Mouse (Mus musculus) frontal cortex, postnatal 14 days (tissue): ENCODE data around the gene Wdr60.

ENCODE experiments used
- DNase-seq, 2 experiments: peaks; one replicate each; pipeline ENCODE4 v3.0.0; 2022; ENCODE audit warnings: low spot score in 2 of 2

Wdr60 gene

GRCm38 (mm10) chr12:116269450-116269849 is 6.6 kb upstream of the Wdr60 start:
- no peak for DNase-seq

DNA sequence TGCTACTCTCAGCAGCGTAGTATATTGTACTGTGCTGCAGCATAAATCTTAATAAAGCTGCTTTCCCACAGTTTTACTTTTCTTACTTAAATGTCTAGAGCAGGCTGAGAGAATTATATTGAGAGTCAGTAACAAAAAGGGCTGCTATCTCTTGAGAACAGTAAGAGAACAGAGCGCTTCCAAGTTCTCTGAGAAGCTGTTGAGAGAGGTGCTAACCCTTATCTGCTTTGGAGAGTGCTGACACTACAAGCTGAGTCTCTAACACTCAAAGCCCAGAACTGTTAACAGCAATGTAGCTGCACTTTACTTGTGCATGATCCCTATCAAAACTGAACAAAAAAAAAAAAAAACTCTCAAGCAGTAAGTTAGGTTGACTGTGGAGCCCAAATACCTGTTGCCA is 2.5 kb upstream of the Wdr60 start:
- no peak for DNase-seq

DNA sequence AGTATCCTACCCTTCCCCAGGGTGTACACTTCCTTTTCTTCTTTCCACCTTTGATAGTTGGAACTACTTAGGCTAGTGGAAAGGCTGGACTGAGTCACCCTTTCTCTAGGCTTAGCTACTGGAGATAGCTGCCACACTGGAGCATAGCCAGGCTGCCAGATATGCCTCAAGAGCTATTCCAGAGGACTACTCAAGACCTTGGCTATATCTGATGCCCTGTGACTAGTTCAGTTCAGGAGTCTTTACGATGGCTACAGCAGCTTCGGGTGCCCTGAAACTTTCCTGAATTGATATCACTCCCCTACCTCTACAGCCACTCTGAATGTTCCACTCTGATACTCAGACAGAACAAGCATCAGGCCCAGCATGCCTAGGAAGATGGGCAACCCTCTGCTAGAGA is 1.9 kb upstream of the Wdr60 start:
- DNase-seq, result no peak

DNA sequence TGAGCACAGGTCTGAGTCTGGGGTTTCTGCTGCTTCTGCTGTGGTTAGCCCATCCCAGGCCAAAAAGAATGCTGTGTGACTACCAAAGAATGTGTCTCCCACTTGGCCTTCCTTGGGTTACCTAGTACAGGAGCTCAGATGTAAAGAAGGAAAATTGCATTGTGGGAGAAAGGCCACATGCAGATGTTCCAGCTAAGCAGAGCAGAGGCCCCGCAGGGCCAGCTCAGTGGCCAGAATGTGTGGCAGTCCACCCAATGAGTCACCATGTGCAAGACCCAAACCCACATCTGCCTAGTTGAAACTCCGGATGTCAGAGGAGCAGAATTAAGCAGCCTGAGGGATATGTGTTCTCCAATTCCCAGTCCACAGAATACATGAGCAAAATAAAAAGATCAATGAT is 4.5 kb downstream of the Wdr60 start:
- no peak for DNase-seq

DNA sequence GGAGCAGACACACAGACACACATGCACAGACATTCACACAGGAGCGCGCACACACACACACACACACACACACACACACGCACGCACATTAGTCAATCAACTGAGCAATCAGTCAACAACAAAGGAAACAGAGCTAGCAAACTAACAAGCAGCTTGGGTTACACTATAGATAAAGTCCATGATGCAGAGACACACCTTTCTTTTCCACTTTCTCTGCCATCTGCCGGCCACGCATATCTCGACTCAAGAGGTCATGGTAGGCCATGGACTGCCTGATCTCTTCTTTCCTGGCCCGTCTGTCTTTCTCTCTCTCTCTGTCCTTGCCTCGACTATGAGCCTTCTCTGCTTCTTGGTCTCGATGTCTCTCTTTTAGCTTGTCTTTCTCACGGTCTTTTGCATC is 7.2 kb downstream of the Wdr60 start:
- no peak for DNase-seq

DNA sequence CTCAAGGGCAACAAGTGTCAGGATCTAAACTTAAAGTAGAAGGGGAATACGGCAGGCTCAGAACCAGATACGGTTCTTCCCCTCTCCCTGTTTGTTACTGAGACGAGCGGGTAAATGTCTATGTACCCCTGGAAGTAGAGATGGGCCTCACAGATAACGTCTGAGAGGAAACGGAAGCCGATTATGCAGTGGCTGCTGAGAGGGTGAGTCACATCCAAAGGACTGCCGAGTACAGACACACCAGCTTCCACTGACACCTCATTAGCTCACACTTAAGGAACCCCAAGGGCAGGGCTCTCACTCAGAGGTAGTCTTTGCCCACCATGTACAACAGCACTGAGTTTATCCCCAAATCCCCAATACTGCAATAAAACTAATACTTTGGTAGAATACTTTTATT is 8.2 kb downstream of the Wdr60 start:
- DNase-seq, result no peak

GRCm38 (mm10) chr12:116244601-116245000 is 18.2 kb downstream of the Wdr60 start:
- DNase-seq, result no peak

DNA sequence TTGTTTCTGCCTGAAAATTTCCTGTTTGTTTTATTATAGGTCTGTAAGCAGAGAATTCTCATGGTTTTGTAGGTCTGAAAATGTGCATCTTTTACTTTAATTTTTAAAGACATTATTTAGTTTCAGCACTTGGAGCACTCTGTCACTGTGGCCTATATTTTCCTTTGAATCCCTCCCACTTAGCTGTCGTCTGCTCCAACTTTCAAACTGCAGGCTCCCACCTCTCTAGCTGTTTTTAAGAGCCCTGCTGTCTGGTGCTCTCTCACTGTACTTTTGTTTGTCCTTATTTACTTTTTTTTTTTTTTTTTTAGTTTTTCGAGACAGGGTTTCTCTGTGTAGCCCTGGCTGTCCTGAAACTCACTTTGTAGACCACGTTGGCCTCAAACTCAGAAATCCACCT is 24.0 kb downstream of the Wdr60 start:
- no peak for DNase-seq

- no peak for DNase-seq
Observed at GRCm38 (mm10) chr12:116238370-116238769, 24.5 kb downstream of the Wdr60 start.

GRCm38 (mm10) chr12:116236658-116237057 is 26.2 kb downstream of the Wdr60 start:
- DNase-seq, result no peak

GRCm38 (mm10) chr12:116235356-116235755 is 27.5 kb downstream of the Wdr60 start:
- DNase-seq, result no peak

DNA sequence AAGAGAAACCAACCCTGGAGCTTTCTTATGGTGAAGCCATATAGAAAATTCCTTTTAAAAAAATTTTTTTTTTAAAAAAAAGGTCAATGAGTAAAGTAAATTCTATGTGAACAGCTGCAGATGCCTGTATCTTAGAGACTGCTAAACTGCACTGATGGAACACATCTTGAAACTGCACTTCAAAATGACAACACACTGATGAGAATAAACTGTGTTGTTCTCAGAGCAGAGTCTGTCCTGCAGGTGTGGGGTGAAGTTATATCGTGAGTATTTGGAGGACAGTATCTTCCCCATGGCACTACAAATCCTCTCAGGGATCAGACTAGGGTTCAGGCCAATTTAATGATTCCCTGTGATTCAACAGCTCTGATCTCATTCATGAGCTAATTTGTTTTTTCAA is 30.8 kb downstream of the Wdr60 start:
- DNase-seq, result no peak

GRCm38 (mm10) chr12:116231612-116232011 is 31.2 kb downstream of the Wdr60 start:
- DNase-seq, result no peak

- DNase-seq, result no peak
Observed at GRCm38 (mm10) chr12:116229451-116229850, 33.4 kb downstream of the Wdr60 start.

GRCm38 (mm10) chr12:116226289-116227057 is 36.3 kb downstream of the Wdr60 start:
- DNase-seq, result no peak

GRCm38 (mm10) chr12:116223107-116223506 is 39.7 kb downstream of the Wdr60 start:
- DNase-seq, result no peak

- no peak for DNase-seq
Observed at GRCm38 (mm10) chr12:116207486-116207885, 55.3 kb downstream of the Wdr60 start.

DNA sequence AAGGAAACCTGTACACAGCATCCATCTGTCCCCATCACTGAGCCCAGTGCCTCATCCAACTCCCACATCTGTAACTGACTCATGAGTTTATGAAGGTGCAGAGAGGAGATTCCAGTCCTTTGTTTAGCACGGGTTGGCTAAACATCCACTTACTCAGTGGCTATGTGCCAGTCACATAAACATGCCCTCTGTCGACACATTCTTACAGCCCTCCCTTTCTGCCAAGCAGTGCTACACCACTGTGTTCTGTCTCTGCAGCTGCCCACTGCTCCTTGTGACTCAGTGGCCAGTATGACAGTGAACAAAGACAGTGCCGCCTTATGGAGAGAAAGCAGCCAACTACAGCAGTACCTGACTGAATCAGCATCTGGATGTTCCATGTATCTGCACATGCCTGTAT is 57.1 kb downstream of the Wdr60 start:
- DNase-seq, result no peak

GRCm38 (mm10) chr12:116202176-116202981 is 60.4 kb downstream of the Wdr60 start:
- peak; percentile 47 to 72 for DNase-seq

- DNase-seq, result no peak
Observed at GRCm38 (mm10) chr12:116198791-116199190, 64.0 kb downstream of the Wdr60 start.

DNA sequence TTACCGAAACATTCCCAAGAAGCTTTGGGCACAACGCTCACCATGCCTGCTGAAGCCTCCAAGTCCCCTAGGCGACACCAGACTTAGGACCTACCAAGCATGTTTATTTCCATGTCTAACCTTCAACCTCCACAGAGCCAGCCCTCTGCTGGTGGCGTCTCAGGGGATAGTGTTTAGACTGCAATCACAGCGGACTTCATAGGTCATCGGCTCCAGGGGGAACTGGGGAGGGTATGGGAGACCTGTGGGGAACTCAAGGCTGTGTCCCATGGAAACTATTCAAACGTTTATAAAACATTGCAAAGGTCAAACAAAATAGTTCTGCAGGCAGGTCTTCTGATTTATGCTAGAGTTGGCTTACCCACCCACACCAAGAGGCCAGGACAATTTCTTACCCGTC is 66.6 kb downstream of the Wdr60 start:
- DNase-seq, result no peak

DNA sequence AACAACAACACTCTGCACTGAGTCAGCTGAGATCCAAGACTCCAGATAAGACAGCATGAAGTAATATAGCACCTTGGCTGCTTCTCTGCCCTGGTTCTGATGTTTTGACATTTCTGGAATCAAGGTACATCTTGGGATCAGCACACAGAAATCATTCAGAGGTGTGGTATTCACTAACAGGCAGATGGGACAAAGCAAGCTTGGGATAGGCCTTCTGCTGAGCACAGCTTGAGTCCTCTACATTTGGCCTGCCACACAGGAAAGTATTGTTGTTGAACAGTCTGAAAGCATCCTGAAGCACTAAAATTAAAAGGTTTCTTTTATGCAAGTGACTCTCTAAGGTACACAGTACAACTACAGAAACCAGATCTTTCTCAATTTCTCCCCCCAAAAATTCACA is 68.2 kb downstream of the Wdr60 start:
- no peak for DNase-seq

DNA sequence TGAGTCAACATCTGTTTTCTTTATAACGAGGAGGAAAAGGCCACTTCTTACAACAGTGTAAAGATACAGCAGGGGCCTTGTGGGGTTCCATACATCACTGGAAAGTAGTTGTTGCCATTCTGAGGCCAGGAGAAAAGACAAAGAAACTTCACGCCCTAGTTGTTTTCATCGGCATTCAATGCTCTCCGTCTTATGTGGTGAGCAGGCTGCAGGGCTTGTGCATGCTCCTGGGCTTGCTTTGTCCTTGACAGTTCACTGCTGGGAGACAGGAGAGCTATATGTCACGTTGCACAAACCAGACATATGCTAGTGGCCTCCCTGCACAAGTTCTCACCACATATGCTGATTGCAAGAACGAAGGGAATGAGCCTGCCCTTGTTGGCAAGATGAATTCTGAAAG is 68.9 kb downstream of the Wdr60 start:
- DNase-seq, result no peak
